Mouse (Mus musculus) small intestine, adult 2 months (tissue): ENCODE results near the gene 5730522E02Rik.

Experiments
- CTCF ChIP-seq: fragments of 200-500 bp; IDR thresholded peaks from 2 replicates; pipeline ENCODE4 v1.5.1; 2012; ENCODE audit warnings: low read depth, mild to moderate bottlenecking, control low read depth, inconsistent platforms, low read length, moderate library complexity, mixed read lengths; ENCODE audit not compliant: insufficient replicate concordance, insufficient read length; ENCODE audit errors: extremely low read depth
- POLR2A ChIP-seq: fragments of 200-500 bp; IDR thresholded peaks from 2 replicates; pipeline ENCODE4 v1.6.1; 2012; ENCODE audit warnings: low read depth, mild to moderate bottlenecking, control low read depth, inconsistent platforms, low read length, moderate library complexity

DNA sequence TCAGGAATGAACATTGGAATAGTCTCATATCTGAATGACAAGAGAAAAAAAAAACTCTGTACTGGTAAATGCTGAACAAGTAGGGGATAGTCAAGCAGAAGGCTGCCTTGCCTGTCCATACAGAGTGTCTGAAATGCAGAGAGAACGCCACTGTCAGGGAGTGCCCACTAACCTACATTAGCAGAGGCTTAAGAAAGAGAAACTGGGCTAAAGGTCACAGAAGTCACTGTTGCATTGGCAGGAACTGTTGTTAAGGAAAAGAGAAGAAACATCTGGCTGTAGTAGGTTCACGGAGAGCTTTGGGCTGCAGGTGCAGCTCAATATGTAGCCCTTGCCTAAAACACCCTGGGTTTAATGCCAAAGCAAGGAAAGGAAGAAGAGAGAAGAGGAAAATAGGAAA lies 82.2 kb downstream of the 5730522E02Rik start:
- TF ChIP-seq CTCF = no peak
- TF ChIP-seq POLR2A = no peak
